Comparison of ENCODE assay signal across 11 mouse cellular contexts in the genomic region with DNA sequence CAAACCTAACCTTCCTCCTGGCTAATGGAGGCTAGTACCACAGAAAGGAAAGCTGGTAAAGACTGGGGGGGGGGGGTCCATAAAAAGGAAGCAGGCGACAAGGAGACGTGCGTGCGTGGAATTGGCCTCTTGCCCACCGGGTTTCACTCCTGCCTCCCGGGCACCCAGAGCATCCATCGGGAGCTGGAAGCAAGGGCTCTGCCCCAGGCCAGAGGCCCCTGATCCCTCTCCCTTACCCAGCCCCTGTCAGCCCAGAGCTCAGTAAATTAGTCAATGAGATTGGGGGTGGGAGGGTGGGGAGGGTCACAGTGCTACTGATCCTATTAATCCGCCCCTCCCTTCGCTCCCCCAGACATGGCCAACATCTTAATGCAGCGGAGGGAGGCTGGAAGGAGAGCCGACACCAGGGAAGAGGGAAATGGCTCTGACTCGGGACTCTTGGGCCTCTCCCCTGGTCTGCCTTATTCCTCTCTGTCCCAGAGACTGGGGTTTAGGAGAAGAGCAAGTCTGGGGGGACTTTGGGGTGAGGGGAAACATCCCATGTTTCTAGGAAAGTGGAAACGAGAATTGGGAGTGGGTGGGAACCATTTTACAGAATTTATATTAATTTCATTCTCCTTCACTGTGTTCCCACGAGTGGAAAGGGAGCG. TPM values are rescaled to one million over a fixed set of nuclear protein-coding genes. Genes with fewer than 3 reads are reported as not detected.
DNase-seq lines count a peak whose midpoint lies in the region; ATAC-seq lines count a peak whose summit lies in the region.
"Had no signal": no experiment of that assay in that cellular context is flagged by ENCODE, and none has a peak within 500 bp of the region (broad histone marks: within the 10 kb centered on the region; RNA-seq: fewer than 3 reads in every experiment).

No protein-coding gene starts in this region.

- peak; percentile 65 for DNase-seq in left cerebral cortex, postnatal 4 days
- DNase-seq in left cerebral cortex, adult 9 months (ENCODE audit: low spot score in 2 of 2): no peak
- peak; percentile 89 for DNase-seq in midbrain, embryonic 11.5 days (ENCODE audit: low spot score, missing footprints)
- DNase-seq in retina, postnatal 1 day: peak; percentile 56
- no peak for DNase-seq in heart, embryonic 10.5 days (ENCODE audit: low spot score)
- DNase-seq: thymus, adult 2 months had no signal

- peak overlapping the region; percentile 71 for H3K4me3 ChIP-seq in forebrain, embryonic 12.5 days (replicated peaks)
- peak overlapping the region; percentile 44 for H3K4me3 ChIP-seq in midbrain, embryonic 11.5 days (ENCODE audit: low read depth, low read length)
- H3K4me3 ChIP-seq in intestine, embryonic 16.5 days (ENCODE audit: low read length): no peak overlapping the region
- H3K4me3 ChIP-seq in kidney, embryonic 15.5 days (replicated peaks): no peak overlapping the region
- no peak overlapping the region for H3K4me3 ChIP-seq in heart, embryonic 10.5 days

- H3K27me3 ChIP-seq in forebrain, embryonic 12.5 days: peaks cover 69% of the 10 kb centered on the region
- peaks cover 99% of the 10 kb centered on the region for H3K27me3 ChIP-seq in midbrain, embryonic 11.5 days (ENCODE audit: control insufficient read depth, insufficient read depth, low read length)
- peaks cover 93% of the 10 kb centered on the region for H3K27me3 ChIP-seq in intestine, embryonic 16.5 days (replicated peaks; ENCODE audit: control insufficient read depth, insufficient read depth, low read length)
- peaks cover 100% of the 10 kb centered on the region for H3K27me3 ChIP-seq in kidney, embryonic 15.5 days
- peaks cover 100% of the 10 kb centered on the region for H3K27me3 ChIP-seq in heart, embryonic 10.5 days (ENCODE audit: insufficient read depth, poor library complexity, severe bottlenecking)

- intact Hi-C loops in left cerebral cortex, postnatal 4 days (cut with DNase I): no loop called here

- H3K9ac ChIP-seq in forebrain, embryonic 12.5 days: peak overlapping the region; percentile 99
- peak overlapping the region; percentile 72 for H3K9ac ChIP-seq in midbrain, embryonic 11.5 days (ENCODE audit: low read length)
- no peak overlapping the region for H3K9ac ChIP-seq in intestine, embryonic 16.5 days (ENCODE audit: low read depth, low read length)
- H3K9ac ChIP-seq in kidney, embryonic 15.5 days: no peak overlapping the region
- H3K9ac ChIP-seq: liver, embryonic 14.5 days had no signal

- H3K4me1 ChIP-seq in forebrain, embryonic 12.5 days: peaks cover 81% of the 10 kb centered on the region
- H3K4me1 ChIP-seq in midbrain, embryonic 11.5 days (ENCODE audit: control insufficient read depth, insufficient read depth, low read length): peaks cover 34% of the 10 kb centered on the region
- no peaks in the 10 kb centered on the region for H3K4me1 ChIP-seq in intestine, embryonic 16.5 days (ENCODE audit: control insufficient read depth, insufficient read depth, low read length)
- H3K4me1 ChIP-seq in kidney, embryonic 15.5 days: 0 out of 2 replicates have a peak, but pooled peaks cover 4% of the 10 kb centered on the region
- no peaks in the 10 kb centered on the region; the same call in 1 of the 2 replicates for H3K4me1 ChIP-seq in heart, embryonic 10.5 days

- WGBS in forebrain, embryonic 12.5 days: under 1% methylated on average over 15 of the region's 15 CpGs
- under 1% methylated on average over 14 of the region's 15 CpGs for WGBS in midbrain, embryonic 11.5 days
- WGBS in intestine, embryonic 16.5 days: 4% methylated on average over 15 of the region's 15 CpGs
- WGBS in kidney, embryonic 15.5 days: under 1% methylated on average over 15 of the region's 15 CpGs
- 3% methylated on average over 15 of the region's 15 CpGs for WGBS in heart, embryonic 10.5 days

- H3K36me3 ChIP-seq in forebrain, embryonic 12.5 days (replicated peaks): peaks cover 23% of the 10 kb centered on the region
- H3K36me3 ChIP-seq in midbrain, embryonic 11.5 days (ENCODE audit: control insufficient read depth, insufficient read depth, low read length): no peaks in the 10 kb centered on the region
- no peaks in the 10 kb centered on the region for H3K36me3 ChIP-seq in intestine, embryonic 16.5 days (ENCODE audit: control insufficient read depth, insufficient read depth, low read length)
- no peaks in the 10 kb centered on the region for H3K36me3 ChIP-seq in kidney, embryonic 15.5 days
- H3K36me3 ChIP-seq in heart, embryonic 10.5 days: no peaks in the 10 kb centered on the region

- peak overlapping the region; percentile 88 for H3K4me2 ChIP-seq in forebrain, embryonic 12.5 days
- peak overlapping the region; percentile 44 for H3K4me2 ChIP-seq in midbrain, embryonic 11.5 days
- no peak overlapping the region for H3K4me2 ChIP-seq in intestine, embryonic 16.5 days (ENCODE audit: low read depth, low read length)
- no peak overlapping the region for H3K4me2 ChIP-seq in kidney, embryonic 15.5 days

- peak overlapping the region; percentile 99 for H3K27ac ChIP-seq in forebrain, embryonic 12.5 days
- H3K27ac ChIP-seq in midbrain, embryonic 11.5 days (ENCODE audit: low read depth, low read length): peak overlapping the region; percentile 89
- H3K27ac ChIP-seq in intestine, embryonic 16.5 days (ENCODE audit: low read length): no peak overlapping the region
- H3K27ac ChIP-seq in kidney, embryonic 15.5 days: no peak overlapping the region
- H3K27ac ChIP-seq in heart, embryonic 10.5 days: no peak overlapping the region
- H3K27ac ChIP-seq: liver, embryonic 14.5 days had no signal

- no peak for ATAC-seq in forebrain, embryonic 12.5 days (ENCODE audit: low FRiP score)
- ATAC-seq in midbrain, embryonic 11.5 days (ENCODE audit: low FRiP score): peak; percentile 20; the same call in 1 of the 2 replicates
- ATAC-seq in intestine, embryonic 16.5 days: no peak
- ATAC-seq in kidney, embryonic 15.5 days (replicated peaks; ENCODE audit: low FRiP score): no peak

- H3K9me3 ChIP-seq in forebrain, embryonic 12.5 days: no peaks in the 10 kb centered on the region
- no peaks in the 10 kb centered on the region for H3K9me3 ChIP-seq in midbrain, embryonic 11.5 days (ENCODE audit: control insufficient read depth, low read length)
- no peaks in the 10 kb centered on the region for H3K9me3 ChIP-seq in intestine, embryonic 16.5 days (ENCODE audit: control insufficient read depth, low read length)
- no peaks in the 10 kb centered on the region for H3K9me3 ChIP-seq in kidney, embryonic 15.5 days (replicated peaks)
- no peaks in the 10 kb centered on the region for H3K9me3 ChIP-seq in heart, embryonic 10.5 days

RNA-seq across cellular contexts. Expression of gene Rhbg, which starts 46.9 kb away (rescaled TPM):
- total RNA-seq in left cerebral cortex, postnatal 4 days (2021): 1 to 10 TPM in 1 of 2 experiments, under 1 TPM in 1; 0.46 to 1.4 TPM
- 0.28 TPM in 1 of 2 replicates, not detected in the other for polyA plus RNA-seq in forebrain, embryonic 12.5 days (2016; fragmentation: Nextera tagmentation; extraction: Ambion mirVana)
- 0.15 TPM in 1 of 2 replicates, not detected in the other for polyA plus RNA-seq in midbrain, embryonic 11.5 days (2014; fragmentation: Nextera tagmentation; extraction: Ambion mirVana)
- 0.69 and 1.3 TPM in 2 replicates for polyA plus RNA-seq in intestine, embryonic 16.5 days (2015; fragmentation: Nextera tagmentation; extraction: Ambion mirVana)
- 6.5 and 6.6 TPM in 2 replicates for polyA plus RNA-seq in kidney, embryonic 15.5 days (2015; fragmentation: Nextera tagmentation; extraction: Ambion mirVana)
- 0.09 and 8.2 TPM in 2 replicates for polyA plus RNA-seq in heart, embryonic 10.5 days (2016; fragmentation: Nextera tagmentation; extraction: Ambion mirVana)
- total RNA-seq: left cerebral cortex, adult 8-10 months had no signal

Comparison
In these comparisons a context has a peak if more than half of its experiments do, and no peak if none do; other contexts are left out.
1. DNase-seq: peak in left cerebral cortex, postnatal 4 days (single experiment), midbrain, embryonic 11.5 days (single experiment) and retina, postnatal 1 day (single experiment); none in left cerebral cortex, adult 9 months (0 of 2) and heart, embryonic 10.5 days (single experiment).
2. H3K27ac ChIP-seq: peak in forebrain, embryonic 12.5 days (single experiment) and midbrain, embryonic 11.5 days (single experiment); none in intestine, embryonic 16.5 days (single experiment), kidney, embryonic 15.5 days (single experiment) and heart, embryonic 10.5 days (single experiment).
3. H3K4me2 ChIP-seq: peak in forebrain, embryonic 12.5 days (single experiment) and midbrain, embryonic 11.5 days (single experiment); none in intestine, embryonic 16.5 days (single experiment) and kidney, embryonic 15.5 days (single experiment).
4. H3K4me3 ChIP-seq: peak in forebrain, embryonic 12.5 days (single experiment) and midbrain, embryonic 11.5 days (single experiment); none in intestine, embryonic 16.5 days (single experiment), kidney, embryonic 15.5 days (single experiment) and heart, embryonic 10.5 days (single experiment).
5. H3K9ac ChIP-seq: peak in forebrain, embryonic 12.5 days (single experiment) and midbrain, embryonic 11.5 days (single experiment); none in intestine, embryonic 16.5 days (single experiment) and kidney, embryonic 15.5 days (single experiment).